Mouse (Mus musculus) MEL (cell line): ENCODE results near the gene Kcnip1. TPM values are rescaled to one million over a fixed set of nuclear protein-coding genes. Genes with fewer than 3 reads are reported as not detected.

Experiments
- DNase-seq: peaks from one replicate; pipeline ENCODE4 v3.0.0; 2011; ENCODE audit warnings: low read depth, low spot score
- H3K27ac ChIP-seq: 2 replicates; pipeline ENCODE4 v1.5.1; 2012; ENCODE audit warnings: low read depth, mild to moderate bottlenecking, control low read depth, low read length, moderate library complexity; ENCODE audit not compliant: control insufficient read depth
- H3K27me3 ChIP-seq, 2 experiments: fragments of 150-350 bp in 1 of 2; sonication (generic) in 1 of 2; 2 replicates each; pipeline ENCODE4 v1.6.1; 2012; ENCODE audit warnings: low read length in 2 of 2, mild to moderate bottlenecking in 2 of 2, improper control_type of control experiment in 1 of 2, moderate library complexity in 1 of 2; ENCODE audit not compliant: insufficient read depth in 2 of 2, control insufficient read depth in 1 of 2
- H3K36me3 ChIP-seq, 2 experiments: 2 replicates each; pipeline ENCODE4 v1.6.1; 2012 to 2014; ENCODE audit warnings: low read length in 2 of 2, improper control_type of control experiment in 1 of 2, inconsistent platforms in 1 of 2, mild to moderate bottlenecking in 1 of 2; ENCODE audit not compliant: insufficient read depth in 2 of 2, control insufficient read depth in 1 of 2
- H3K4me1 ChIP-seq, 2 experiments: fragments of 150-350 bp in 1 of 2; sonication (generic) in 1 of 2; 2 replicates each; pipeline ENCODE4 v1.6.1; 2012; ENCODE audit warnings: low read length in 2 of 2, improper control_type of control experiment in 1 of 2, mild to moderate bottlenecking in 1 of 2; ENCODE audit not compliant: insufficient read depth in 2 of 2, control insufficient read depth in 1 of 2
- H3K4me3 ChIP-seq, 2 experiments: fragments of 150-350 bp in 1 of 2; sonication (generic) in 1 of 2; 2 replicates each; pipeline ENCODE4 v1.5.1; 2012; ENCODE audit warnings: low read depth in 2 of 2, low read length in 2 of 2, mild to moderate bottlenecking in 2 of 2, moderate library complexity in 2 of 2, control low read depth in 1 of 2, improper control_type of control experiment in 1 of 2; ENCODE audit not compliant: control insufficient read depth in 1 of 2, insufficient read depth in 1 of 2
- H3K79me2 ChIP-seq: 2 replicates; pipeline ENCODE4 v1.6.1; 2012; ENCODE audit warnings: mild to moderate bottlenecking, low read length, moderate library complexity; ENCODE audit not compliant: control insufficient read depth, poor library complexity, insufficient read depth
- H3K9ac ChIP-seq: 2 replicates; pipeline ENCODE4 v1.6.1; 2012; ENCODE audit warnings: low read depth, mild to moderate bottlenecking, control low read depth, low read length, moderate library complexity; ENCODE audit not compliant: control insufficient read depth, poor library complexity, severe bottlenecking
- H3K9me3 ChIP-seq: fragments of 150-350 bp; sonication (generic); replicated peaks from 2 replicates; pipeline ENCODE4 v1.6.1; 2012; ENCODE audit warnings: mild to moderate bottlenecking, low read length, improper control_type of control experiment, moderate library complexity; ENCODE audit not compliant: insufficient read depth
- BHLHE40 ChIP-seq: IDR thresholded peaks from 2 replicates; pipeline ENCODE4 v1.6.1; 2012; ENCODE audit warnings: low read depth, mild to moderate bottlenecking, inconsistent platforms, low read length, improper control_type of control experiment, borderline replicate concordance
- CHD2 ChIP-seq: IDR thresholded peaks from 2 replicates; pipeline ENCODE4 v1.6.1; 2011; ENCODE audit warnings: low read length, improper control_type of control experiment
- CTCF ChIP-seq, 3 experiments: IDR thresholded peaks in 2 of 3; conservative IDR thresholded peaks in 1 of 3; 2 replicates each; pipeline ENCODE4 v1.5.1; 2011 to 2012; ENCODE audit warnings: low read length in 3 of 3, low read depth in 2 of 3, mild to moderate bottlenecking in 2 of 3, improper control_type of control experiment in 1 of 3, inconsistent platforms in 1 of 3, mixed read lengths in 1 of 3, moderate library complexity in 1 of 3; ENCODE audit not compliant: control insufficient read depth in 1 of 3, insufficient read depth in 1 of 3, poor library complexity in 1 of 3, severe bottlenecking in 1 of 3
- E2F4 ChIP-seq: IDR thresholded peaks from 2 replicates; pipeline ENCODE4 v1.6.1; 2011; ENCODE audit warnings: low read depth, low read length, improper control_type of control experiment, borderline replicate concordance
- EP300 ChIP-seq, 2 experiments: IDR thresholded peaks; 2 replicates each; pipeline ENCODE4 v1.6.1; 2011; ENCODE audit warnings: improper control_type of control experiment in 2 of 2, low read length in 2 of 2, low read depth in 1 of 2, mild to moderate bottlenecking in 1 of 2
- GABPA ChIP-seq: IDR thresholded peaks from 2 replicates; pipeline ENCODE4 v1.6.1; 2012; ENCODE audit warnings: low read depth, mild to moderate bottlenecking, inconsistent platforms, low read length, improper control_type of control experiment, moderate library complexity
- JUND ChIP-seq: IDR thresholded peaks from 2 replicates; pipeline ENCODE4 v1.6.1; 2011; ENCODE audit warnings: low read depth, mild to moderate bottlenecking, improper control_type of control experiment, low read length
- KAT2A ChIP-seq: conservative IDR thresholded peaks from 2 replicates; pipeline ENCODE4 v1.6.1; 2012; ENCODE audit warnings: low read depth, low read length, improper control_type of control experiment, inconsistent platforms
- MAX ChIP-seq: IDR thresholded peaks from 2 replicates; pipeline ENCODE4 v1.6.1; 2011; ENCODE audit warnings: low read length, improper control_type of control experiment
- MXI1 ChIP-seq: IDR thresholded peaks from 2 replicates; pipeline ENCODE4 v1.6.1; 2011; ENCODE audit warnings: mild to moderate bottlenecking, low read depth, low read length, improper control_type of control experiment
- MYB ChIP-seq: IDR thresholded peaks from 2 replicates; pipeline ENCODE4 v1.6.1; 2011; ENCODE audit warnings: mild to moderate bottlenecking, low read depth, low read length, improper control_type of control experiment
- POLR2A ChIP-seq, 2 experiments: IDR thresholded peaks; 2 replicates each; pipeline ENCODE4 v1.6.1; 2011 to 2012; ENCODE audit warnings: low read length in 2 of 2, mild to moderate bottlenecking in 2 of 2, control low read depth in 1 of 2, improper control_type of control experiment in 1 of 2, low read depth in 1 of 2, moderate library complexity in 1 of 2; ENCODE audit not compliant: control insufficient read depth in 1 of 2, insufficient read depth in 1 of 2, poor library complexity in 1 of 2
- POLR2AphosphoS2 ChIP-seq: IDR thresholded peaks from 2 replicates; pipeline ENCODE4 v1.6.1; 2011; ENCODE audit warnings: low read length, improper control_type of control experiment
- SMC3 ChIP-seq: IDR thresholded peaks from 2 replicates; pipeline ENCODE4 v1.6.1; 2011; ENCODE audit warnings: low read depth, low read length, improper control_type of control experiment
- TBP ChIP-seq: IDR thresholded peaks from 2 replicates; pipeline ENCODE4 v1.8.0; 2011; ENCODE audit warnings: low read depth, low read length, improper control_type of control experiment
- TCF12 ChIP-seq: IDR thresholded peaks from 2 replicates; pipeline ENCODE4 v1.6.1; 2014; ENCODE audit warnings: low read depth, mild to moderate bottlenecking, inconsistent platforms, low read length, improper control_type of control experiment, moderate library complexity
- UBTF ChIP-seq: IDR thresholded peaks from 2 replicates; pipeline ENCODE4 v1.6.1; 2012; ENCODE audit warnings: low read depth, mild to moderate bottlenecking, inconsistent platforms, low read length, improper control_type of control experiment, moderate library complexity, borderline replicate concordance; ENCODE audit not compliant: insufficient read depth
- USF1 ChIP-seq: IDR thresholded peaks from 2 replicates; pipeline ENCODE4 v1.6.1; 2014; ENCODE audit warnings: low read depth, mild to moderate bottlenecking, inconsistent platforms, low read length, improper control_type of control experiment, moderate library complexity
- USF2 ChIP-seq, 2 experiments: IDR thresholded peaks; 2 replicates each; pipeline ENCODE4 v1.6.1; 2011 to 2012; ENCODE audit warnings: improper control_type of control experiment in 2 of 2, low read length in 2 of 2, borderline replicate concordance in 1 of 2, inconsistent platforms in 1 of 2, low read depth in 1 of 2, mild to moderate bottlenecking in 1 of 2; ENCODE audit not compliant: insufficient read depth in 1 of 2
- ZC3H11A ChIP-seq: IDR thresholded peaks from 2 replicates; pipeline ENCODE4 v1.6.1; 2012; ENCODE audit warnings: low read depth, mild to moderate bottlenecking, inconsistent platforms, low read length, improper control_type of control experiment
- ZKSCAN1 ChIP-seq: IDR thresholded peaks from 2 replicates; pipeline ENCODE4 v1.6.1; 2012; ENCODE audit warnings: low read depth, mild to moderate bottlenecking, inconsistent platforms, low read length, improper control_type of control experiment, moderate library complexity
- polyA plus RNA-seq, 2 experiments: library from polyadenylated mRNA; stranded (reverse) in 1 of 2; unstranded in 1 of 2; fragments of >175 nt in 1 of 2; fragments of >200 nt in 1 of 2; gene quantifications; 2 replicates each; pipeline versions ENCODE4 v1.2.1 to v1.2.4; 2012; ENCODE audit warnings: low replicate concordance in 2 of 2, low read depth in 1 of 2; ENCODE audit not compliant: insufficient read length in 2 of 2, insufficient read depth in 1 of 2, missing spikeins in 1 of 2
- total RNA-seq: library from RNA; depleted of rRNA; stranded (reverse); fragments of 300-350 nt; gene quantifications from 2 replicates; pipeline ENCODE4 v1.2.3, GENCODE M21; 2012

The Kcnip1 gene
- total and polyA plus RNA-seq, 3 experiments: 0.04 to 0.06 TPM; not detected in 1

GRCm38 (mm10) chr11:33780263-33780662 lies 212.7 kb downstream of the Kcnip1 start:
- TF ChIP-seq USF2 (IDR thresholded peaks at IDR 0.05; ENCODE audit: borderline replicate concordance in 1 of 2, insufficient read depth in 1 of 2, low read depth in 1 of 2, low read length in 2 of 2) (no peak), MYB (no peak), UBTF (no peak), MAX (no peak), TCF12 (no peak)
- H3K9me3 ChIP-seq: no peaks in the 10 kb centered on the region
- H3K36me3 ChIP-seq: no peaks in the 10 kb centered on the region
- H3K79me2 ChIP-seq: no peaks in the 10 kb centered on the region
- no peak overlapping the region for H3K4me3 ChIP-seq
- no peaks in the 10 kb centered on the region for H3K4me1 ChIP-seq
- no peak overlapping the region for H3K27ac ChIP-seq
- DNase-seq: no peak
- peaks cover 6 to 12% of the 10 kb centered on the region in 2 experiments for H3K27me3 ChIP-seq
- no peak overlapping the region for H3K9ac ChIP-seq

- TF ChIP-seq KAT2A: no peak
- no peak for TF ChIP-seq ZKSCAN1
- TF ChIP-seq USF2 (IDR thresholded peaks at IDR 0.05; ENCODE audit: borderline replicate concordance in 1 of 2, insufficient read depth in 1 of 2, low read depth in 1 of 2, low read length in 2 of 2): no peak
- no peak for TF ChIP-seq MXI1
- no peak for TF ChIP-seq POLR2AphosphoS2
- no peak for TF ChIP-seq POLR2A (IDR thresholded peaks at IDR 0.05; ENCODE audit: control insufficient read depth in 1 of 2, insufficient read depth in 1 of 2, low read depth in 1 of 2, low read length in 2 of 2, poor library complexity in 1 of 2)
- no peak for TF ChIP-seq GABPA
- TF ChIP-seq ZC3H11A: no peak
- TF ChIP-seq CHD2: no peak
- no peak for TF ChIP-seq E2F4
- TF ChIP-seq MYB: no peak
- TF ChIP-seq JUND: no peak
- TF ChIP-seq BHLHE40: no peak
- TF ChIP-seq TBP: no peak
- TF ChIP-seq CTCF (IDR thresholded peaks at IDR 0.05 in 2 of 3, conservative IDR thresholded peaks at IDR 0.05 in 1 of 3; ENCODE audit: control insufficient read depth in 1 of 3, insufficient read depth in 1 of 3, low read depth in 2 of 3, low read length in 3 of 3, poor library complexity in 1 of 3, severe bottlenecking in 1 of 3): no peak
- no peak for TF ChIP-seq EP300 (IDR thresholded peaks at IDR 0.05; ENCODE audit: low read depth in 1 of 2, low read length in 2 of 2)
- TF ChIP-seq TCF12: no peak
- no peak for TF ChIP-seq SMC3
- TF ChIP-seq USF1: no peak
- TF ChIP-seq, all 39 proteins: peak for 0
- H3K27me3 ChIP-seq: peaks cover 7 to 13% of the 10 kb centered on the region in 2 experiments
Measured at GRCm38 (mm10) chr11:33772615-33773141, 220.3 kb downstream of the Kcnip1 start.

More at GRCm38 (mm10) chr11:33772615-33773141, 220.3 kb downstream of the Kcnip1 start:
- H3K9me3 ChIP-seq: no peaks in the 10 kb centered on the region
- no peak overlapping the region for H3K4me3 ChIP-seq
- no peak for DNase-seq
- H3K4me1 ChIP-seq: no peaks in the 10 kb centered on the region
- no peaks in the 10 kb centered on the region for H3K79me2 ChIP-seq
- no peak overlapping the region for H3K9ac ChIP-seq
- H3K27ac ChIP-seq: no peak overlapping the region
- no peaks in the 10 kb centered on the region for H3K36me3 ChIP-seq
